Mouse (Mus musculus) heart, adult 2 months (tissue): ENCODE measurements around the gene Gpatch1.

Source experiments
- CTCF ChIP-seq: fragments of 200-600 bp; IDR thresholded peaks from 2 replicates; pipeline ENCODE4 v1.8.1; 2022; ENCODE audit warnings: antibody characterized with exemption, mild to moderate bottlenecking, moderate library complexity
- EP300 ChIP-seq: fragments of 200-500 bp; IDR thresholded peaks from 2 replicates; pipeline ENCODE4 v1.6.1; 2011; ENCODE audit warnings: low read depth, low read length, control low read depth; ENCODE audit not compliant: insufficient read depth

GRCm38 (mm10) chr7:35357621-35358020, 39.4 kb upstream of the Gpatch1 start:
- TF ChIP-seq CTCF = no peak
- TF ChIP-seq EP300 = no peak
